Mouse (Mus musculus) intestine, postnatal 0 days (tissue): ENCODE data around the gene Ptprk. TPM values are rescaled to one million over a fixed set of nuclear protein-coding genes. Genes with fewer than 3 reads are reported as not detected.

Source experiments
- ATAC-seq: fragments of 200-750 bp; cut with Nextera tagmentation; 2 replicates; pipeline ENCODE4 v1.8.0; 2017; ENCODE audit warnings: mild to moderate bottlenecking, moderate TSS enrichment, moderate library complexity
- H3K27ac ChIP-seq: fragments of 300-500 bp; sonication (generic); 2 replicates; pipeline ENCODE4 v1.5.1; 2014; ENCODE audit warnings: mild to moderate bottlenecking, low read depth, low read length, moderate library complexity
- H3K27me3 ChIP-seq: fragments of 300-500 bp; sonication (generic); replicated peaks from 2 replicates; pipeline ENCODE4 v1.6.1; 2014; ENCODE audit warnings: low read length, mixed read lengths; ENCODE audit not compliant: control insufficient read depth, insufficient read depth
- H3K36me3 ChIP-seq: fragments of 300-500 bp; sonication (generic); 2 replicates; pipeline ENCODE4 v1.6.1; 2014; ENCODE audit warnings: mild to moderate bottlenecking, moderate library complexity; ENCODE audit not compliant: control insufficient read depth, insufficient read depth
- H3K4me1 ChIP-seq: fragments of 300-500 bp; sonication (generic); replicated peaks from 2 replicates; pipeline ENCODE4 v1.6.1; 2014; ENCODE audit warnings: antibody characterized with exemption, low read length, mixed read lengths; ENCODE audit not compliant: control insufficient read depth, insufficient read depth
- H3K4me2 ChIP-seq: fragments of 300-500 bp; sonication (generic); replicated peaks from 2 replicates; pipeline ENCODE4 v1.6.1; 2014; ENCODE audit warnings: low read depth, mild to moderate bottlenecking, moderate library complexity
- H3K4me3 ChIP-seq: fragments of 300-500 bp; sonication (generic); 2 replicates; pipeline ENCODE4 v1.5.1; 2014; ENCODE audit warnings: low read depth, low read length
- H3K9ac ChIP-seq: fragments of 300-500 bp; sonication (generic); 2 replicates; pipeline ENCODE4 v1.6.1; 2014; ENCODE audit warnings: mild to moderate bottlenecking, low read depth, low read length
- H3K9me3 ChIP-seq: fragments of 300-500 bp; sonication (generic); 2 replicates; pipeline ENCODE4 v1.6.1; 2016; ENCODE audit warnings: mixed run types; ENCODE audit not compliant: control insufficient read depth
- CTCF ChIP-seq: sonication (generic); IDR thresholded peaks from 2 replicates; pipeline ENCODE4 v1.5.1; 2016; ENCODE audit warnings: low read depth, mild to moderate bottlenecking, control low read depth, antibody characterized with exemption, moderate library complexity
- WGBS: fragments of 180-500 bp; shearing (Covaris S2); extraction: QIAGEN DNeasy Blood & Tissue Kit; methylation state at CpG from one replicate; pipeline ENCODE4 v1.1.7; 2014; 5-methylcytosine and 5-hydroxymethylcytosine counted together
- polyA plus RNA-seq: library from polyadenylated mRNA; unstranded; fragments of >200 nt; fragmentation: Nextera tagmentation; extraction: Ambion mirVana; gene quantifications from 2 replicates; pipeline ENCODE4 v1.2.1, GENCODE M21; 2015

Gene Ptprk
- polyA plus RNA-seq, 1 experiment from 2014 or later = 29.5 TPM

GRCm38 (mm10) chr10:28463706-28464105, 389.1 kb downstream of the Ptprk start:
- WGBS = 95% methylated on average over 1 of the region's 1 CpGs
- H3K9ac ChIP-seq = no peak overlapping the region
- no peak for ATAC-seq
- H3K4me1 ChIP-seq = no peaks in the 10 kb centered on the region
- no peaks in the 10 kb centered on the region for H3K36me3 ChIP-seq
- H3K4me2 ChIP-seq = no peak overlapping the region
- no peak for TF ChIP-seq CTCF
- no peak overlapping the region for H3K27ac ChIP-seq
- H3K4me3 ChIP-seq = no peak overlapping the region
- no peaks in the 10 kb centered on the region for H3K9me3 ChIP-seq
- H3K27me3 ChIP-seq = no peaks in the 10 kb centered on the region

DNA sequence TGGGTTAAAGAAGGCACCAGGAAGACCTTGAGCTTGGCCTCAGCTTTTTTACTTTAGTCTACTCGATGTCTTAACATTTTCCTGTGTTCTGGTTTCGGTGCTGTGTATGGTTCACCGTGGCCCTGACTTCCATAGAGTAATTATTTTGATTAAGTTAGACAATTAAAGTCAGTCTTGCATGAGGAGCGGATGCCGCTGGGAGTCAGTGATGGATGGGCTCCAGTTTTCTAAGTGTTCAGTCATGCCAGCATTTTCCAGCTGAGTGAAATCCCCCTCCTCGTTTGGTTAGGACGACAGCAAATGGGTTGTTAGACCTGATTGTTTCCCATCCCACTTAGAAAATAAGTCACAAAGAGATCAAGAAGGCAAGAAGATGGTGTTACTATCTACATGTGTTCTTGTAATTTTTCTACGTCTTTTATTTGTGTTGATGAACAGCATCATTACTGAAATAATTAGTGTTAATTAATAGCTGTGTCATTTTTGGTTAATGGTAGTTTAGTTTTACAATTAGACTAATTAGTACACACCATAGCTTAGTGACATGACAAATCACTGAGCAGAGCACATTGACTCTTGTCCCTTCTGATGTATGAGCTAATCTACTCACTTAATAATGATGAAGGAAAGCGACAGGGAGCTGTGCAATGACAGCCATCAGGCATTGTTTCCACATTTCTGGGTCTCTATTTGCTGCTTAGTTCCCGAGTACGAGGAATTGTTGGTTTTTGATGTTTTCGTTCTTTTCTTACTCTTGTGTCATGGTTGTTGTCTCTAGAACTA, 390.3 kb downstream of the Ptprk start:
- TF ChIP-seq CTCF = no peak
- no peak for ATAC-seq
- Histone ChIP-seq H3K4me3 (no peak overlapping the region), H3K36me3 (no peaks in the 10 kb centered on the region), H3K4me1 (no peaks in the 10 kb centered on the region), H3K9ac (no peak overlapping the region), H3K9me3 (no peaks in the 10 kb centered on the region), H3K27ac (no peak overlapping the region), H3K27me3 (no peaks in the 10 kb centered on the region), H3K4me2 (no peak overlapping the region)
- 83% methylated on average over 12 of the region's 12 CpGs for WGBS

GRCm38 (mm10) chr10:28485574-28485973, 411.0 kb downstream of the Ptprk start:
- peak; percentile 77 for TF ChIP-seq CTCF
- no peaks in the 10 kb centered on the region for H3K4me1 ChIP-seq
- H3K9me3 ChIP-seq = no peaks in the 10 kb centered on the region
- 56% methylated on average over 3 of the region's 3 CpGs for WGBS
- no peak overlapping the region for H3K4me2 ChIP-seq
- H3K27me3 ChIP-seq = no peaks in the 10 kb centered on the region
- no peak overlapping the region for H3K4me3 ChIP-seq
- no peak overlapping the region for H3K9ac ChIP-seq
- no peak overlapping the region for H3K27ac ChIP-seq
- 0 out of 2 replicates have a peak, but pooled peaks cover 4% of the 10 kb centered on the region for H3K36me3 ChIP-seq
- ATAC-seq = no peak

DNA sequence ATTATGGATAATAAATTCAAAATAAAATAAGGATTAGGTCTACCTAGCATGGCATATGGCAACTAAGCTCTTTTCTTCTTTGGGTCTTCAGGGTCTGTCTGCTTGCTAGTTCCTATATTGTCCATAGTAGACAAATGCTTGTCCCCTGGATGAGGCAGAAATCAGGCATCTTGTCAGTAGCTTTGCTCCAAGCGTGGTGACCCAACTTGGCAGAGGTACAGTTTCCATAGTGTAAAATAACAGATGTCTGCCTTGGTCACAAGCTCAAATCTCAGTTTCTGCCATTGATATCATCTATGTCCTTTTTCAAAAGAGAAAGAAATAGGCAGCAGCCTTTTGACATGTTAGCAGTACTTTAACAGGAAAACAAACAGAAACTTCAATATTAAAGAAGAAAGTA, 416.4 kb downstream of the Ptprk start:
- no peaks in the 10 kb centered on the region for H3K4me1 ChIP-seq
- TF ChIP-seq CTCF = no peak
- H3K4me3 ChIP-seq = no peak overlapping the region
- H3K27me3 ChIP-seq = no peaks in the 10 kb centered on the region
- H3K4me2 ChIP-seq = no peak overlapping the region
- H3K9me3 ChIP-seq = no peaks in the 10 kb centered on the region
- H3K27ac ChIP-seq = no peak overlapping the region
- 88% methylated on average over 1 of the region's 1 CpGs for WGBS
- no peak for ATAC-seq
- peaks cover 20% of the 10 kb centered on the region; the same call in 1 of the 2 replicates for H3K36me3 ChIP-seq
- no peak overlapping the region for H3K9ac ChIP-seq

DNA sequence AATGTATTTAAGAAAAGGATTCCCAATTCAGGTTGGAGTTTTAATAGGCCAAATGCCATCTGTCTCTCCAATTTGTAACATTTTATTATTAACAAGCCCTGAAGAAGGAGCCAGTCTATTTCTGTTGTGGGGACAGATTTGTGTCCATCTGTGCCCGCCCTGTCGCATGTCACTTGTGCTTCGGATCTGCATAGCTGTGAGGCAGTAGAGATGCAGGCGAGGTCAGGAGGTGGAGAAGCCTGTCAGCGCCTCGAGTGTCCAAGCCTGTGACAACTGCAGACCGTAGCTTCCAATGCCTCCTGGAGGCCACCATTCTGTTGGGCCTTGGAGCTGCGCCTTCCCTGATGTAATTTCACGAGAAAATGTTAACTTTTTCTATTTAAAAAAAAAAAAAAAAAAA, 417.6 kb downstream of the Ptprk start:
- Histone ChIP-seq H3K27ac (no peak overlapping the region), H3K36me3 (peaks cover 20% of the 10 kb centered on the region; the same call in 1 of the 2 replicates), H3K27me3 (no peaks in the 10 kb centered on the region), H3K4me2 (no peak overlapping the region), H3K9me3 (no peaks in the 10 kb centered on the region), H3K4me1 (no peaks in the 10 kb centered on the region), H3K9ac (no peak overlapping the region), H3K4me3 (no peak overlapping the region)
- WGBS = 78% methylated on average over 9 of the region's 9 CpGs
- no peak for TF ChIP-seq CTCF
- ATAC-seq = no peak

- 59% methylated on average over 14 of the region's 14 CpGs for WGBS
- no peak for ATAC-seq
- peaks cover 20% of the 10 kb centered on the region; the same call in 1 of the 2 replicates for H3K36me3 ChIP-seq
Measured at GRCm38 (mm10) chr10:28492870-28493269, 418.2 kb downstream of the Ptprk start.

More at GRCm38 (mm10) chr10:28492870-28493269, 418.2 kb downstream of the Ptprk start:
- Histone ChIP-seq H3K4me1 (no peaks in the 10 kb centered on the region), H3K9ac (no peak overlapping the region), H3K27me3 (no peaks in the 10 kb centered on the region), H3K9me3 (no peaks in the 10 kb centered on the region), H3K4me3 (no peak overlapping the region), H3K27ac (no peak overlapping the region), H3K4me2 (no peak overlapping the region)
- no peak for TF ChIP-seq CTCF
